Mouse (Mus musculus) stomach, postnatal 0 days (tissue): ENCODE measurements at regions not wholly inside any gene's neighbourhood (a gene's known extent, or its start where the extent isn't known, plus 50 kb on each side); places are given as distances from the start of the nearest gene placed in this dataset.

Experiments
- CTCF ChIP-seq: IDR thresholded peaks from 2 replicates; pipeline ENCODE4 v1.5.1; 2016; ENCODE audit warnings: antibody characterized with exemption, low read depth, mild to moderate bottlenecking, moderate library complexity
- EP300 ChIP-seq: optimal IDR thresholded peaks from 2 replicates; pipeline ENCODE3; 2016; ENCODE audit warnings: antibody characterized with exemption

- TF ChIP-seq CTCF (peak; percentile 20), EP300 (no peak)
Observed at GRCm38 (mm10) chr7:111179401-111180271, 96.8 kb upstream of the Eif4g2 start.
